Mouse (Mus musculus): ENCODE data around the gene Hmgcl.
A peak's percentile ranks its signal among the peaks of the same experiment; 100 is the strongest.

Hmgcl gene

GRCm38 (mm10) chr4:135946278-135946658, at the start of gene Hmgcl:
Gene Hmgcl (plus strand): TSS chr4:135946448.
- DNase-seq (ENCODE audit: low spot score in 2 of 2) = peak; percentile 91 to 96

- no peak for DNase-seq (ENCODE audit: low spot score in 2 of 2)
These were observed 47.7 kb upstream of the Hmgcl start for GRCm38 (mm10) chr4:135898380-135899049.

- no peak for DNase-seq (ENCODE audit: low spot score in 2 of 2)
These were observed 47.2 kb upstream of the Hmgcl start for GRCm38 (mm10) chr4:135899050-135899448.

GRCm38 (mm10) chr4:135900008-135900407, 46.2 kb upstream of the Hmgcl start:
- no peak for DNase-seq (ENCODE audit: low spot score in 2 of 2)

- DNase-seq (ENCODE audit: low spot score in 2 of 2) = no peak
These were observed 43.5 kb upstream of the Hmgcl start for GRCm38 (mm10) chr4:135902606-135903242.

- no peak for DNase-seq (ENCODE audit: low spot score in 2 of 2)
These were observed 41.4 kb upstream of the Hmgcl start for GRCm38 (mm10) chr4:135904810-135905209.

- DNase-seq (ENCODE audit: low spot score in 2 of 2) = no peak
These were observed 39.6 kb upstream of the Hmgcl start for GRCm38 (mm10) chr4:135906633-135907032.

- no peak for DNase-seq (ENCODE audit: low spot score in 2 of 2)
These were observed 36.8 kb upstream of the Hmgcl start for GRCm38 (mm10) chr4:135909326-135910066.

GRCm38 (mm10) chr4:135911531-135911930, 34.7 kb upstream of the Hmgcl start:
- DNase-seq (ENCODE audit: low spot score in 2 of 2) = no peak

GRCm38 (mm10) chr4:135912164-135912563, 34.1 kb upstream of the Hmgcl start:
- DNase-seq (ENCODE audit: low spot score in 2 of 2) = no peak

- no peak for DNase-seq (ENCODE audit: low spot score in 2 of 2)
These were observed 33.4 kb upstream of the Hmgcl start for GRCm38 (mm10) chr4:135912835-135913234.

- no peak for DNase-seq (ENCODE audit: low spot score in 2 of 2)
These were observed 32.8 kb upstream of the Hmgcl start for GRCm38 (mm10) chr4:135913433-135913832.

- DNase-seq (ENCODE audit: low spot score in 2 of 2) = no peak
These were observed 27.5 kb upstream of the Hmgcl start for GRCm38 (mm10) chr4:135918635-135919279.

- no peak for DNase-seq (ENCODE audit: low spot score in 2 of 2)
These were observed 27.0 kb upstream of the Hmgcl start for GRCm38 (mm10) chr4:135919280-135919639.

- peak; percentile 89 to 95 for DNase-seq (ENCODE audit: low spot score in 2 of 2)
These were observed 25.7 kb upstream of the Hmgcl start, which contains the start of gene Fuca1 for GRCm38 (mm10) chr4:135920304-135921241. Gene Fuca1 (plus strand): TSS chr4:135920735.

- no peak for DNase-seq (ENCODE audit: low spot score in 2 of 2)
These were observed 24.8 kb upstream of the Hmgcl start for GRCm38 (mm10) chr4:135921257-135922120.

GRCm38 (mm10) chr4:135922190-135922589, 24.1 kb upstream of the Hmgcl start:
- DNase-seq (ENCODE audit: low spot score in 2 of 2) = no peak

GRCm38 (mm10) chr4:135924418-135924817, 21.8 kb upstream of the Hmgcl start:
- DNase-seq (ENCODE audit: low spot score in 2 of 2) = no peak

GRCm38 (mm10) chr4:135925341-135925740, 20.9 kb upstream of the Hmgcl start:
- no peak for DNase-seq (ENCODE audit: low spot score in 2 of 2)

- no peak for DNase-seq (ENCODE audit: low spot score in 2 of 2)
These were observed 19.9 kb upstream of the Hmgcl start for GRCm38 (mm10) chr4:135926195-135926808.
